Mouse (Mus musculus) embryo, embryonic 9.5 days (tissue): ENCODE results near the gene Flvcr1.
"Not testable (repeated sequence)": the region's sequence is repeated elsewhere in the genome, so short reads cannot be mapped to it uniquely, and the experiment has no call there.

Source experiments
- DNase-seq: peaks from one replicate; pipeline ENCODE4 v3.0.0-alpha.2; 2017; ENCODE audit errors: extremely low spot score

Flvcr1 gene

DNA sequence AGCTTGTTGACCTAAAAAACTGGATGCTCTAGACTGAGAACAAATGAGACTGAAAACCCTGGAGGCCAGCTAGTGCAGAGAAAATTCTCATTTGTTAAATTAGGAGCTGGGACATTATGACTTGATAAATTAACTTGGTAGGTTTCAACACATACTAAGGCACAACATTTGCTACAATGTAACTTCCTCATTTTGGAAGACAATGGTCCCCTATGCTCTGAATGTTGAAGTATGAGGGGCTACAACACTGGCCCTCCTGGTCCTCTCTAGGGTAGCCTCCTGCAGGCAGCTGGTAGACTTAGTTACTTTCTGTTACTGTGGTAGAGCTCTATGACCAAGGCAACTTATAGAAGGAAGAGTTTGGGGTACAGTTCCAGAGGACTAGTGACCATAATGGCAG lies 15.4 kb upstream of the Flvcr1 start:
- DNase-seq = no peak

- no peak for DNase-seq
Measured at GRCm38 (mm10) chr1:191037999-191038398, 12.0 kb upstream of the Flvcr1 start.

DNA sequence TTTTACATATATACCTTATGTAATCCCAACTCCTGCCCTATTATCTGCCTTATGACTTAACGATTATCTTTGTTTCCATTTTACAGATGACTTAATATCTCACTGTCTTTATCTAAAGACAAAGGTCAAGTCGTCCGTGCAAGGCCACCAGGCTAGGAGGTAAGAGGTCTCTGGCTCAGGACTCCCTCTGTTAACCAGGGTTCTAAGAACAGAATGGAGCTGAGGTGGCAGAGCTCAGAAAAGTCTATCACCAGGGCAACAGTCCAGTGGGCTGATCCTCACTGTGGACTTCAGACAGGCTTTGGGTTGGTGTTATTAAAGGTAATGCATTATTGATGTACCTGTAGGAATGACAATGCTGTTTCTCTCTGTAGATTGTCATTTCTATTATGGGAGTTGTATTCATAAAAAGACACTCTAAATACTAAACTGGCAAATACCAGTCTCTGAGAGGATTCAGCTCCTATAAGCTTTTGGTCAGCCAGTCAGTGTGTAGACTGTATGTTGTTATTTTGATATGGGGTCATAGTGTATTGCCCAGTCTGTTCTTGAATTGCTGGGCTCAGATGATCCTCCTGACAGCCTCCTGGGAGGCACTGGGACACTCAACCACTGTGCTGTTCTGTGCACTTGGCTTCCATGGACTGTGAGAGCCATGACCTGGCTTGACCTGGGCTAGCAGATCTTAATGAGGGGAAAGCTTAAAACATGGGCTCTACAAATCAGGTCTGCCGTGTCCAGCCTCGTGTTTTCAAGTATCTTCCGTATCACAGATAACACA lies 10.8 kb upstream of the Flvcr1 start, which contains the start of gene Spata45:
Spata45 (plus strand) TSS at position 86 of the 781 bp plus-strand sequence.
- no peak for DNase-seq

DNA sequence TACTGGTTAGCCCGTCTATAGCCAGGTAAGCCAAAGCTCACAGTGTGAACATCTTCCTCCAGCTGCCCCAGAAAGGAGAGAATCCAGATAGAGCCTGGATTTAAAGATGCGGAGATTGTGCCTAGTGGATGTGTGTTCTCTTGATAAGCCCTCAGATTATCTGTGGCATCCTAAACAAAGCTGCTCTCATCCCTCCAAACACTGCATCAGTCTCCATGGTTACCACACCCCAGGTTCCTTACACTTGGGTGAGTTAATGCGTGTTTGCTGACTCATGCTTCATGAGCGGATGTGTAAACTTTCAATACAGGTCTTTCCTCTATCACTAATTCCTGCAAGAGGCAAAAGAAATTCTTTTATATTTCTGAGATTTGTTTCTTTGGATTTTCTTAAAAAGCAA lies 9.7 kb upstream of the Flvcr1 start:
- DNase-seq = peak; percentile 20

DNA sequence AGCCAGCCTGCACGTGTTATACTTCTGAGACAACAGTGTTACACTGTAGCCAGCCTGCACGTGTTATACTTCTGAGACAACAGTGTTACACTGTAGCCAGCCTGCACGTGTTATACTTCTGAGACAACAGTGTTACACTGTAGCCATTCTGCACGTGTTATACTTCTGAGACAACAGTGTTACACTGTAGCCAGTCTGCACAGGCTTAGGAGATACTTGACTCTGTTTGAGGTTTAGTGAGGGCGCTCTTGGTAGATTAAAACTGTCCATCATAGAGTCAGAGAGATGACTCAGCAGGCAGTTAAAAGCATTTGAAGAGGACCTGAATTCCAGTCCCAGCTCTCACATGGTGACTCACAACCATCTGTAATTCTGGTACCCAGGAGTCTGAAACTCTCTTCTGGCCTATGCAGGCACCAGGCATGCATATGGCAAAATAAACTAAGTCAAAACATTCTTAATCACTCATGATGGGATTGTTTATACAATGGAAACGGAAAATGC lies 5.0 kb upstream of the Flvcr1 start:
- DNase-seq = not testable (repeated sequence)

- DNase-seq = no peak
Measured at GRCm38 (mm10) chr1:191030182-191030581, 4.2 kb upstream of the Flvcr1 start.

DNA sequence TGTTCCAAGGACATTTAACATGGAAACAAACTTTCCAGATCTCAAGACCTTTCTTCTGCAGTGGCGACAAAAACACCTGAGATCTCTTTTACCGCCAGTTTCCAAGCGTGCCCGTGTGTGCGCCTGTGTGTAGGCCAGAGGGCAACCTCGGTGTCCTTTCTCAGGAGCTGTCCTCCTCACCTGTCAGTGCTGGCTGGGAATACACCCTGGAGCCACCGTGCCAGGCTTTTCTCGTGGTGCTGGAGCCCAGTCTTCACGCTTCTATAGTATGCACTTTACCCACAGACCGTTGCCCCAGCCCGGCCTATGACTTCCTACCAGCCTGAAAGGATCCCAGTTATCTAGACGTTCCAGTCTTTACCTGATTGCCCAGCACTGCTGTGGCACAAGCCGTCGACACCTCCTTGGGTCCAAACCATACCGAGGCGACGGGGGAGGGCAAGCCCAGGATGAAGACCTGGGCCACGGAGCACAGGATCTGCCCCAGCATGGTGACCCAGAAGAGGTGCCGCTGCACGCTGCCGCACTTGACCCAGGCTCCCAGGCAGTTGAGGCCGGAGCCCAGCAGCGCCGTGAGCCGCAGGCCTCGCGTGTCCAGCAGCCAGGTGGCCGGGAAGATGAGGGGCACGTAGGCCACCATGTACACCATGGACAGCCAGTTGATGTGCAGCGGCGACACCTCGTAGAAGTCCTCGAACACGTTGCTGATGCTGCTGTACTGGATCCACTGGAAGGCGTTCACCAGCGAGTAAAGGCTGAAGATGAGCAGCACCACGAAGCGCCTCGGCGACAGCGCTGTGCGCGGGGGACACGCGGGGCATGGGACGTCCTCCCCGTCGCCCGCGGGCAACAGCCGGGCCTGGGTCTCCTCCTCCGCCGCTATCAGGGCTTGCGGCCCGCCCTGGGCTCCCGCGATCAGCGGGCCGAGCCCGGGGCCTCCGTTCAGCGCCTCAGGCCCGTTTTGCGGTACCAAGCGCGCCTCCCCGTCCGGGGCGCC lies 644 bp downstream of the Flvcr1 start:
- no peak for DNase-seq

- not testable (repeated sequence) for DNase-seq
Measured at GRCm38 (mm10) chr1:191023806-191024205, 2.2 kb downstream of the Flvcr1 start.

DNA sequence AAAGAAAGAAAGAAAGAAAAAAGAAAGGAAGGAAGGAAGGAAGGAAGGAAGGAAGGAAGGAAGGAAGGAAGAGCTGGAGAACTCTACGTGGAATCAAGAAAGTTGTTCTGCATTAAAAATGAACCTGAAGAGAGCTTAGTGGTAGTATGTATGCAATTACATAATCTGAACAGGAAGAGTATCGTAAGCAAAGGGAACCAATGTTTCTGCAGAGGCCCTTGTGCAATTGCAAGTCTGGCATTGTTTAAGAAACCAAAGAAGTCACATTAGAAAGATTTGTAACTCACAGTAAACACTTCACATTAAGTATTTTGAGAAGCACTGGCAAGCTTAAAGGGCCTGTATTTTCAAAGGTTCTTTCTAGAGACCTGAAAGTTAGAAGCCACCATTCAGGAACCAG lies 2.8 kb downstream of the Flvcr1 start:
- DNase-seq = no peak

DNA sequence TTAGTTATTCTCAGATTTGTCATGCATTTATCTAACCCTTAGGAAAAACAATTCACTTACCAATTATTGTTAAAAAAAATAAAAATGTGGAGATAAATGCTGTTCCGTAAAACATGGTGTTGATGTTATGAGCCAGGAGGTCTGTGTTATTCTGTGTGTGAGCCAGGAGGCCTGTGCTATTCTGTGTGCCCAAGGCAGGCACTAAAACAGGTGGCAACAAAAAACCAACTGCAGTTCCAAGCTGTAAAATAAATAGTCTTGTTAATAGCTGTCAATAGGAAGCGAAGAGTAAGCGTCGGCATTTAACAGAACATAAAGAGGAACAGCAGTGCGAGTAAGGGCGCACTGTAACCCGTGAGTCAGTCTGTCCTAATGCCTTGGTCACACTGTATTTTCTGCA lies 4.9 kb downstream of the Flvcr1 start:
- no peak for DNase-seq

GRCm38 (mm10) chr1:191020217-191020924 lies 5.6 kb downstream of the Flvcr1 start:
- DNase-seq = no peak

- DNase-seq = no peak
Measured at GRCm38 (mm10) chr1:191019803-191020202, 6.2 kb downstream of the Flvcr1 start.

DNA sequence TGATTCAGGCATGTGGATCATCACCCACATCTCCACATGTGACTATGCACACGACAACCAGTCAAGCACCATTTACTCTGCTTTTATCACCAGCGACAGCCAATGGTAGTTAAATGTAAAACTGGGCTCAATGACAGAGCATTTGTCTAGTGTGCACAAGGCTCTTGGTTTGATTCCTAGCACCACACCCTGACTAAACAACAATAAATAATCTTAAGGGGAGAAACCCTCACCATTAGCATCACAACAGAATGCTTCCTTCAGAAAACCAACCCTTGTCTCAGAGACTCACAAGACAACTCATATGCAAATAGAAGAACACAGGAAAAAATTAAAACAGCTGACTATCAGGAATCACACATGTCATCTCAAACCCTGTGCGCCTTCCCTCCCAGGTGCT lies 11.7 kb downstream of the Flvcr1 start:
- no peak for DNase-seq

GRCm38 (mm10) chr1:191008707-191009106 lies 17.3 kb downstream of the Flvcr1 start:
- DNase-seq = no peak

DNA sequence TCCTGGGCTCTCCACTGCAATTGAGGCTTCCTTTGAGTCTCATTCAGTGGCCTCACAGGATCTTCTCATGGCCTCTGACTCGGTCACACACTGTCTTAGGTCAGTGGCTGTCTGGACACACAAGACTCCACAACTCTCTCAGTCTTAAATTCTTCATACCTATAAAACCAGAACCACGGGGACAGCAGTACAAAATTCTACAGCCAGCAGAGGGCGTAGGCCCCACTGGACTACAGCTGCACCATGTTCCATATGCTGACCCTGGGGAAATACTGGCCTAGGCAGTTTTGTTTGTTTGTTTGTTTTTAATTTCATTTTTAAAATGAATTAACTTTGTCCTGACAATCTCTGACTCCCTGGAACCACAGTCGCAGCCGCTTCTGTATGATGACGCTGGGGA lies 23.8 kb downstream of the Flvcr1 start:
- DNase-seq = peak; percentile 22

- no peak for DNase-seq
Measured at GRCm38 (mm10) chr1:191000686-191001085, 25.3 kb downstream of the Flvcr1 start.

- DNase-seq = no peak
Measured at GRCm38 (mm10) chr1:190998027-190998426, 27.9 kb downstream of the Flvcr1 start.

DNA sequence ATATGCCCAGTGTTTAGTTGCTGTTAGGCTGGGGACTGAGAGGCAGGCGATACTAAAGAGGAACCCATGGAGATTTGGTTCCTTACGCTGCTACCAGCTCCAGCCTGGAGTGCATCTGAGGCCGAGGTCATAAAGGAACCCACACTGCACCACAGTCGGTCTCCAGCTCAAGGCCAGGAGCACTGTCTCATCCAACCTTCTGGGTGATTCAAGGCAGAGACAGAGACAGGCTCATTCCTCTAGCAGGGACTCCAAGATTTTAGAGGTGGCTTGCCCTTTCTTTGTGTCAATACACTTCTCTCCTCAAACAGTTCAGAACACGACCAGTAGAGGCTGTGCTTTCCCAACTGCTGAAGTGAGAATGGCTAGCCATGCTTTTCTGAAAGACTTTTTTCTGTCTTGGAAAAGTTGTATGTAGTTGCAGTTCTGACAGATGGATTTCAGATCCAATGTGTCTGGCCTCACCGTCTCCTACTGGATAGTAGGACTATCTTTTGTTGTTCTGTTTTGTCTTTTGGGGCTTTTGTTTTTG lies 29.5 kb downstream of the Flvcr1 start:
- no peak for DNase-seq

DNA sequence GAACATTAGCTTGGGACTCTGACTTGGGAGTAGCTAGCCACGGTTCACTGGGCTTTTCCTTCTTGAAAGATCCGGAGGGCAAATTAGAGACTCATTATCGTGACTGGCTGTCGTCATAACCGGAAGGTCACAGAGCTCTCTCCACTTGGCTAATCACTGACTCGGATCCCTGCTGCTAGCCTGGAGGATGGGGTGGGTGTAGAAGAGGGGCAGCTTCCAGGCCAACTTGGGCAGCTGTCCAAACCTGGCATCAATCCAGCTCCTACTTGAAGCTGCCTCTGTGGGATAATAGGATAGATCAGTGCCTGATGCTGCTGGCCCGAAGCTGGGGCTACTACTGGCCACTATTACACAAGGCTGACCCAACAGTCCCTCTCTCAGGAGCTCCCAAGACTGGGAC lies 30.4 kb downstream of the Flvcr1 start:
- no peak for DNase-seq

- DNase-seq = no peak
Measured at GRCm38 (mm10) chr1:190989437-190990082, 36.4 kb downstream of the Flvcr1 start.

- no peak for DNase-seq
Measured at GRCm38 (mm10) chr1:190981412-190981811, 44.5 kb downstream of the Flvcr1 start.
